In genomic region chr11:75129481-75129880, GRCm38 (mm10) we compare ENCODE assay signal across 28 mouse cellular contexts. TPM values are rescaled to one million over a fixed set of nuclear protein-coding genes. Genes with fewer than 3 reads are reported as not detected.
"Had no signal": no experiment of that assay in that cellular context is flagged by ENCODE, and none has a peak within 500 bp of the region (broad histone marks: within the 10 kb centered on the region; RNA-seq: fewer than 3 reads in every experiment).

No protein-coding gene starts in this region.

- H3K4me2 ChIP-seq: embryonic facial prominence, embryonic 12.5 days; embryonic facial prominence, embryonic 13.5 days; embryonic facial prominence, embryonic 15.5 days; forebrain, embryonic 12.5 days; forebrain, embryonic 13.5 days; forebrain, embryonic 15.5 days had no signal

- ATAC-seq: forebrain, embryonic 13.5 days; forebrain, embryonic 14.5 days; forebrain, embryonic 15.5 days; forebrain, embryonic 16.5 days; forebrain, postnatal 0 days had no signal

- H3K9me3 ChIP-seq: embryonic facial prominence, embryonic 10.5 days; embryonic facial prominence, embryonic 12.5 days; embryonic facial prominence, embryonic 13.5 days; embryonic facial prominence, embryonic 15.5 days; forebrain, embryonic 10.5 days; forebrain, embryonic 12.5 days; forebrain, embryonic 13.5 days; forebrain, embryonic 15.5 days had no signal

- H3K27me3 ChIP-seq: embryonic facial prominence, embryonic 12.5 days; embryonic facial prominence, embryonic 13.5 days; embryonic facial prominence, embryonic 15.5 days; forebrain, embryonic 12.5 days; forebrain, embryonic 13.5 days; forebrain, embryonic 15.5 days had no signal

- H3K27ac ChIP-seq: embryonic facial prominence, embryonic 10.5 days; embryonic facial prominence, embryonic 12.5 days; embryonic facial prominence, embryonic 13.5 days; embryonic facial prominence, embryonic 15.5 days; forebrain, embryonic 10.5 days; forebrain, embryonic 12.5 days; forebrain, embryonic 13.5 days; forebrain, embryonic 15.5 days; gastrocnemius, adult 2 months; heart, adult 2 months had no signal

- DNase-seq: cerebellum, adult 2 months; cerebellum, adult 8-10 months; cerebellum, adult 9-10 months; cerebellum, adult 9-11 months; cerebellum, postnatal 10 days; cerebellum, postnatal 14 days; cerebellum, postnatal 25 days; cerebellum, postnatal 36 days; embryo, embryonic 11 days; forebrain, postnatal 0 days; gastrocnemius, adult 2 months; gastrocnemius, postnatal 10 days; gastrocnemius, postnatal 14 days; gastrocnemius, postnatal 25 days; gastrocnemius, postnatal 36 days; heart, adult 2 months had no signal

- H3K9ac ChIP-seq: embryonic facial prominence, embryonic 12.5 days; embryonic facial prominence, embryonic 13.5 days; embryonic facial prominence, embryonic 15.5 days; forebrain, embryonic 12.5 days; forebrain, embryonic 13.5 days; forebrain, embryonic 15.5 days; forebrain, postnatal 0 days had no signal

- H3K4me3 ChIP-seq: embryonic facial prominence, embryonic 10.5 days; embryonic facial prominence, embryonic 12.5 days; embryonic facial prominence, embryonic 13.5 days; embryonic facial prominence, embryonic 15.5 days; erythroblast, embryonic 14.5 days; forebrain, embryonic 10.5 days; forebrain, embryonic 12.5 days; forebrain, embryonic 13.5 days; forebrain, embryonic 15.5 days; gastrocnemius, adult 2 months; heart, adult 2 months had no signal

- H3K36me3 ChIP-seq: embryonic facial prominence, embryonic 12.5 days; embryonic facial prominence, embryonic 15.5 days; forebrain, embryonic 10.5 days; forebrain, embryonic 12.5 days; forebrain, embryonic 15.5 days had no signal

RNA-seq across cellular contexts. Expression of gene Hic1, which starts 39.8 kb away (rescaled TPM):
- total RNA-seq: granulocyte monocyte progenitor cell, adult 5-6 weeks had no signal
